Mouse (Mus musculus): ENCODE data around the gene Lrmp.

DNA sequence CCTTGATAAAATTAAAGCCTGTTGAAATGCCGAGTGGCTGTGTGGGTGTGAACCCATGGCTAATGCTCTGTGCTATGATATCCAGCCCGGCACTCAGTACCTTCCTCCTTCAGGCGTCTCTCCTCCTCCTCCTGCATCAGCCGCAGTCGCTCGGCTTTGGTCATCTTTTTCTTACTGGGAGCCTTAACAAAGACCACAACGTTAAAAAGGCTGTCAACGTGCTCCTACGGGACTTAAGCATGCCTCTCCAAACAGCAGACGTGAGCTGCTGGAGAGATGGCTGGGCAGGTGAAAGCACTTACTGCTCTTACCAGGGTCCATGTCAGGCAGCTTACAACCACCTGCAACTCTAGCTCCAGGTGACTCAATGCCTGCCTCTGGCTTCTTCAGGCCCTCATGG lies 89.7 kb downstream of the Lrmp start:
- TF ChIP-seq CTCF (IDR thresholded peaks at IDR 0.05; ENCODE audit: insufficient read depth, low read length) = no peak
- TF ChIP-seq POLR2A (IDR thresholded peaks at IDR 0.05; ENCODE audit: borderline replicate concordance, extremely low read depth, low read depth, low read length) = no peak

Data from lung, adult 2 months (tissue).